Mouse (Mus musculus): ENCODE measurements around the gene Uggt1.

Gene Uggt1

GRCm38 (mm10) chr1:36257276-36257675 lies 12.8 kb upstream of the Uggt1 start:
- DNase-seq (ENCODE audit: low spot score in 2 of 2) = no peak

- no peak for DNase-seq (ENCODE audit: low spot score in 2 of 2)
These were observed 11.5 kb upstream of the Uggt1 start for GRCm38 (mm10) chr1:36255871-36256640.

GRCm38 (mm10) chr1:36254635-36255360 lies 10.3 kb upstream of the Uggt1 start:
- no peak for DNase-seq (ENCODE audit: low spot score in 2 of 2)

GRCm38 (mm10) chr1:36252791-36253190 lies 8.3 kb upstream of the Uggt1 start:
- DNase-seq (ENCODE audit: low spot score in 2 of 2) = peak; percentile 67 to 82

DNA sequence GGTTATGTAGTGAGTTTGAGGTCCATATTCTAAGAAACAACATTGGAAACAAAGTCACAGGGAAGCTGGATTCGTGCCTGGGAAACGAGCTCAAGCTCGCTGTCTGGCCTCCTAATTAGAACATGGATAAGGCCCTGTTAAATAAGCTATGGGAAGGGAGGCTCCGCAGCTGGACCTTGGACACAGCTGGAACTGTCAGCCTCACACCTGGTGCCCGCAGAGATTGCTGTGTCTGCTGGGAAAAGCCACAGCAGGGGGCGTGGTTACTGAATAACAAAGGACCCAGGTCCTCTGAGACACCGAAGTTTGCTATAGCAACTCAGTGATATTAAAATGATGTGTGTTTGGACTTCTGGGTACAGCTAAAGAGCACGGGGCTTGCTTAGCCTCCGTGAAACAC lies 6.9 kb upstream of the Uggt1 start:
- no peak for DNase-seq (ENCODE audit: low spot score in 2 of 2)

- DNase-seq (ENCODE audit: low spot score in 2 of 2) = no peak
These were observed 2.2 kb upstream of the Uggt1 start for GRCm38 (mm10) chr1:36246688-36247087.

- DNase-seq (ENCODE audit: low spot score in 2 of 2) = no peak
These were observed 302 bp upstream of the Uggt1 start for GRCm38 (mm10) chr1:36244828-36245215.

- DNase-seq (ENCODE audit: low spot score in 2 of 2) = no peak
These were observed 968 bp downstream of the Uggt1 start for GRCm38 (mm10) chr1:36243447-36244057.

DNA sequence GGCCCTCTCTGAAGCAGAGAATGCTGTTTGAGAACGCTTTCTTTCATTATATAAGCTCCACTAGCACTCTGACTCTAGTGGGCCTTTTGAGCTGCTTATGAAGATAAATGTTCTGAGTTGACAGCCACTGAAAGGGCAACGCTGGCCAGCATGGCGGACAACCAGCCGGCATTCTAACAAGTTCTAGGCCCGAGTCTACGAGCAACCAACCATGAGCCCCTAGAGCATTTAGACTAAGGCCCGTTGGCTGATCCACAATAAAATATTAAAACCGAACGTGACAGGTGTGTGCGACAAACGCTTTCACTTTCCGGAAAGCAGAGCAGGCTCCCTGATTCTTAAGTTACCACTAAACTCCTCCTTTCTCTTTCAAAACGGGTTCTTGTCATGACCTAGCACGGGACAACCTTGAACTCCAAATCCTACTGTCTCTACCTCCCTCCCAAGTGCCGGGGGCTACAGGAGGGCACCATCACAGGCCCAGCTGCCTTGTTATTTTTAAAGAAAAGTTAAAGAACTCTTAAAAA lies 2.6 kb downstream of the Uggt1 start:
- no peak for DNase-seq (ENCODE audit: low spot score in 2 of 2)

- no peak for DNase-seq (ENCODE audit: low spot score in 2 of 2)
These were observed 4.3 kb downstream of the Uggt1 start for GRCm38 (mm10) chr1:36240176-36240575.

GRCm38 (mm10) chr1:36239396-36239795 lies 5.1 kb downstream of the Uggt1 start:
- DNase-seq (ENCODE audit: low spot score in 2 of 2) = no peak

DNA sequence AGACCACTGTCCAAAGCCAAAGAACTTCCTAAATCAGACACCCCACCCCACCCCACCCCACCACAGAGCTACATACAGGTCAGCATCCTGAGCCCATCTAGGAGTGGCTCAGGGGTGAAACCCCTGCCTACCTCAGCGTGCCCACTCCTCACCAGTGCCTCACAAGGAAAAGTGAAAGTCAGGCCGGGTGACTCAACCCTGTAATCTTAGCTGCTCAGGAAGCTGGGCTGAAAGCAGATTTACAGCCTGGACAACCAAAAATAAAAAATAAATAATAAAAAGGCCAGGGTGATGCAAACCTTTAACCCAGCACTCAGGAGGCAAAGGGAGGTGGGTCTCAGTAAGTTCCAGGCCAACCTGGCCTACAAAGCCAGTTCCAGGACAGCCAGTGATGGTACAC lies 8.7 kb downstream of the Uggt1 start:
- no peak for DNase-seq (ENCODE audit: low spot score in 2 of 2)

- DNase-seq (ENCODE audit: low spot score in 2 of 2) = no peak
These were observed 9.4 kb downstream of the Uggt1 start for GRCm38 (mm10) chr1:36235057-36235639.

- no peak for DNase-seq (ENCODE audit: low spot score in 2 of 2)
These were observed 11.3 kb downstream of the Uggt1 start for GRCm38 (mm10) chr1:36233218-36233617.

DNA sequence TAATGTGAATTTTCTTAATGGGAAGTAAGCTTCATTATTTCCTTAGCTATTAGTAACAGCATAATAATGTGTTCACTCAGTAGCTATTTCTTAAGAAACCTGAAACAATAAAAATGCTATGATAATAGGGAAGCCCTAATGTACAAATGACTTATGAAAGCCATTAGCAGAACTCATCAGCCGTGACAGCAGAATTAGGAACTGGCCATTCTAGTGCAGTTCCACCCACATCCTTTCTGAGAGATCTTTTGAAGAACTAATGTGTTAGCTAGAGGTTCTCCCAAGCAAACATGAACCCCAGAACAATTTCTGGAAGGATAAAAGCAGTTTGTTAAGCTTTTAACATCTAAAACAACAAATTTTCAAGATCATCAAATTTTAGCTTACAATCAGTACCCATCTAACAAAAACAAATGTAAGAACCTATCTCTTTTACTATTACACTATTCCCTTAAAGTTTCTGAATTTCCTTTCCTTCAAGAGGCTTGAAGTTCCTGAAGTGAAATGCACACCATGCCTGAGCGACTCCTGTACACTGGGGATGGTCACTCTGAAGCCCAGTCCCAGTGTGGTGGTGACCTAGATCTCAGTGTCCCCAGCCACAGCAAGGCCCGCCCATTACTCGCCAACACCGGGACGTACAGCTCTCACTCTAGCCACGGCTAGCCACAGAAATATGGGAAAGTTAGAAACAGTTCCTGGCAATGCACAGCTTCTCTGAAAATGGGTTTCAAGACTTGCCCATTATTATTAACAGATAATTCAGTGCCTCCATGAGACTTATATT lies 13.4 kb downstream of the Uggt1 start:
- no peak for DNase-seq (ENCODE audit: low spot score in 2 of 2)

GRCm38 (mm10) chr1:36228461-36228860 lies 16.1 kb downstream of the Uggt1 start:
- no peak for DNase-seq (ENCODE audit: low spot score in 2 of 2)

DNA sequence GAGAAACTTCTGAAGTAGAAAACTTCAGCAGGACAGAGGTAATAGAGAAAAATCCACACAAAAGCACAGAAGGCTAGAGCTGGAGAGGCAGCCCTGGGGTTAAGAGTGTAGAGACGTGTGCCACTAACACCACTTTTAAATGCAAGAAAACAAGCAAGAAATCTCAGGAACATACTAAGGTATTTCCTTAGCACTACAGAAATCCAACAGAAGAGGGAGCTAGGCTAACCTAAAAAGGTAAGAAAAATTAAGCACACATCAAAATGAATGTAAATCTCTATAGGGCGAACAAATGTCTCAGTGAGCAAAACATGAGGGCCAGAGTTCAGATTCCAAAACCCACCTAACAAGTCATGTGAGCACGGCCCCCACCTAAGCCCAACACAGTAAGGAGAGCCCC lies 19.9 kb downstream of the Uggt1 start:
- DNase-seq (ENCODE audit: low spot score in 2 of 2) = no peak

DNA sequence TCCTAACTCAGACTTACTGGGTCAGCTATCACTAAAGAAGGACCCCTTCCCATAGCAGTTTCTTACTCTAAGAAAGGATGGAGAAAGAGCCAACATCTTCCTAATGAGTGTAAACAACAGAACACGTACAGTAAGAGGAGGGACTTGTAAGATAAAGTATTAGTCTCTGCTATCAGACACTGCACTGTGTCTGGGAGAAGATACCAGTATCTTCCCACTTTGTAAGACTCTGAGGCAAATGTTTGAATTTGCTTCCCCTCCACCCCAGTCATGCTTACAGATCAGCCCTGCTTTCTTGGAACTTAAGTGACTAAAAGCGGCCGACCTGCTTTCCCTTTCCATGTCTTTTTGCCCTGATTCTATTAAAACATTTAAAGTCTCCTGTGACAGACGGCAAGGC lies 30.2 kb downstream of the Uggt1 start:
- no peak for DNase-seq (ENCODE audit: low spot score in 2 of 2)

GRCm38 (mm10) chr1:36201739-36202138 lies 42.8 kb downstream of the Uggt1 start:
- DNase-seq (ENCODE audit: low spot score in 2 of 2) = no peak

DNA sequence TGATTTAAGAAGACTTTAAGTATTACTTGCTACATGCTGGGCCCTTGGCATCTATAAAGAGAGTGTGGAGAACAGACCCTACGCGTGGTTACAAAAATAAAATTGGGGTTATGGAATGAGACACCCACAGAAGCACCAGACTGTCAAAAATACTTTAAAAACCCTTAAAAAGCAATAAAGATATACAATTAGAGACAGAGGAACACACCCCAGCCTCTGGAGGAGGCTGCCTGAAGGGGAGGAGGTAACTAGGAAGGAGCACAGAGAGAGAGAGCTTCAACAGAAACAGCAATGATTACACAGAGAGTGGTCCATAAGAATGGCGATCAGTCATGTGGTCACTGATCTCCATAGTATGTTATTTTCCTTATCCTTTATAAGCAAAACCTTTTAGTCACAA lies 50.0 kb downstream of the Uggt1 start:
- DNase-seq (ENCODE audit: low spot score in 2 of 2) = no peak

DNA sequence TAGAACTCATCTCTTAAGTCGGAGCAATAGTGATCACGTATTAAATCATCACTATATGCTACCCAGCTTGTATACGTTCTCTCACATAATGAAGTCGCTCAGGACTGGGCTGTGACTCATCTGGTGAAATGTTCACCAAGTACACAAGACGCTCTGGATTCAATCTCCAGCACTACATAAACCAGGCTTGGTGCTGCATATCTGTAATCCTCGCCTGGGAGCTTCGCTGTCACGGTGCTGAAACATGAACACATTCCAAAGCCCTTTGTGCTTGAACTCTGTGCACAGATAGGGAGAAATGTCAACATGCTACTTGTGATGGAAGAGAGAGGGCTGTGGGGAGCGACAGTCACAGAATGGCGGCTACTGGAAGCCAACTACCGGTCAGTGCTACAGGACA lies 52.6 kb downstream of the Uggt1 start:
- no peak for DNase-seq (ENCODE audit: low spot score in 2 of 2)

DNA sequence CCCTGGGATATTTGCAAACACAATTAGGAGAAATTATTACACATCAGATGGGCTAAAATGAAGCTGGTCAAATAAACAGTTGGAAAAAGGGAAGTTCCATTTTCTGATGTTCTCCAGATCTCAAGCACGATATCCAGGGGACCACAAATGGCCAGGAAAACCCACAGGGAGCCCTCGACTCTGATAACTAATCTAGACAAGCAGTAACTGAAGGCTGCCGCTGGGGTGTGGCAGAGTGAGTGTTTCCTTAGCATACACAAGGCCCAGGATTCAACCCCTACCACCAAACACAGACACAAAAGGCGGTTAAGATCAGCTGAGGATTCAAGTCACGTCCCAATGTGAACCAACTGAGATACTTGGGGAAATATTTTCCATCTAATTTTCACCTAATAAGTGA lies 64.5 kb downstream of the Uggt1 start:
- no peak for DNase-seq (ENCODE audit: low spot score in 2 of 2)

Data from spleen, postnatal 4 days (tissue).